Mouse (Mus musculus): ENCODE results near the gene Sord.
"Not testable (repeated sequence)": the region's sequence is repeated elsewhere in the genome, so short reads cannot be mapped to it uniquely, and the experiment has no call there.

Gene Sord

DNA sequence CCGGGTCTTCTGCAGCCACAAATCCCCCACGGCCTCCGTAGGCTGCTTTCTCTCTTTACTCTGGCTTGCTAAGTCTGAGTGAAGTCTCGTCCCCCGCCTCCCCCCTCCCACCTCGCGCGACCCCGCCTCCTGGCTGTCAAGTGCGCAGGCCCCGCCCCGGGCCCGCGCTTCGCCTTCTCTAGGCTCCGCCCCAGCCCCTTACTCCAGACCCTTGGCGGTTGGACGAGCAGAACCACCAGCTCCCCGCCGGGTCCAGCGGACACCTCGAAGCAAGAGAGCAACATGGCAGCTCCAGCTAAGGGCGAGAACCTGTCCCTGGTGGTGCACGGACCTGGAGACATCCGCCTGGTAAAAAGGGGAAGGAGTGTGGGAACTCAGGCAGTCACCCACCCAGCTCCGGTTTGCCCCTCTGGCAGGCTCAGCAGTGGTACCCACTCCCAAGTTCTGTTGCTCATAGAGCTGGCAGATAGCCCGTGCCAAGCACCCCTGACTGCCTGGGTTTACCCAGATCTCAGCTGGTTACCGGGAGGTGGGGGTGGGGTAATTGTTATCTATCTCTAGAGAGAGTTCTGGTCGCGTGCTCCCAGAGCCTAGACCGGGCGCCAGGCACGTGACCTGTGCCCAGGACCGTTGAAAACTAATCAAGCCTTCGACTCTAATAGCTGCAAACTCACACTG lies at the start of gene Sord:
TSS of gene Sord (plus strand) at position 139 of the 678 bp plus-strand sequence.
- DNase-seq (ENCODE audit: low read depth, low spot score): peak; percentile 85

GRCm38 (mm10) chr2:122185086-122185485 lies 49.5 kb upstream of the Sord start:
- no peak for DNase-seq (ENCODE audit: low read depth, low spot score)

- DNase-seq (ENCODE audit: low read depth, low spot score): no peak
Measured at GRCm38 (mm10) chr2:122186106-122186505, 48.4 kb upstream of the Sord start, which contains the start of the genes Patl2 and Terb2. Gene Patl2, minus strand, starts transcription at chr2:122186189. Gene Terb2, plus strand, starts transcription at chr2:122186272.

DNA sequence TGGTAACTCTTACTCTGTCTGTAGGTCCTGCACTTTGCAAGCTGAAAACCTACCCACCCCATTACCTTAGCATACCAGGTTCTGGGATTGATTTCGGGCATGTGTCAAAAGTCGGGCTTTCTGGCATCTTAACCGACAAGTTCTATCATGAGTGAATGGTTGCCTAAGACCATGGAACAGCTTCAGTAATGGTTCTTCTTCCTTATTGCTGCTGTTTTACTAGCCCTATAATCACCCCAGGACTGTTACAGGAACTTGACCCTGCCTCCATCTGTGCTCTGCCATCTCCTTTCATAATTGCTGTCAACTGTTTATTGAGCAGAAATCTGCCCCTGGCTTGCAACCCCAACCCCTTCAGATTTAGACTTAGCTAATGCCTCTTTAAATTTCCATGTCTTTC lies 47.8 kb upstream of the Sord start:
- DNase-seq (ENCODE audit: low read depth, low spot score): no peak

DNA sequence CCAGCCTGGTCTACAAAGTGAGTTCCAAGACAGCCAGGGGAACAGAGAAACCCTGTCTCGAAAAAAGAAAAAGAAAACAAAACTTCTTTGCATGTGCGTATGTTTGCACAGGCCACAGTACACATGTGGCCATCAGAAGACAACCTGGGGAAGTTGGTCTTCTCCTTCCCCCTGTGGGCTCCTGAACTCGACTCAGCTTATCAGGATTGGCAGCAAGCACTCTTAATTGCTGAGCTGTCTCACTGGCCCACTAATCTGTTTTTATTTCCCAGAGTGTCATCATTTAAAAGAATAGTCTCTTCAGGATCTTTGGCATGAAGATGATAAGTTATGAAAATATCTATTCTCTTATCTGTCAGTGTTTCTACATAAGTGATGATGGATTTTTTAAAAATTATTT lies 42.7 kb upstream of the Sord start:
- no peak for DNase-seq (ENCODE audit: low read depth, low spot score)

GRCm38 (mm10) chr2:122194509-122194929 lies 40.0 kb upstream of the Sord start:
- peak; percentile 74 for DNase-seq (ENCODE audit: low read depth, low spot score)

DNA sequence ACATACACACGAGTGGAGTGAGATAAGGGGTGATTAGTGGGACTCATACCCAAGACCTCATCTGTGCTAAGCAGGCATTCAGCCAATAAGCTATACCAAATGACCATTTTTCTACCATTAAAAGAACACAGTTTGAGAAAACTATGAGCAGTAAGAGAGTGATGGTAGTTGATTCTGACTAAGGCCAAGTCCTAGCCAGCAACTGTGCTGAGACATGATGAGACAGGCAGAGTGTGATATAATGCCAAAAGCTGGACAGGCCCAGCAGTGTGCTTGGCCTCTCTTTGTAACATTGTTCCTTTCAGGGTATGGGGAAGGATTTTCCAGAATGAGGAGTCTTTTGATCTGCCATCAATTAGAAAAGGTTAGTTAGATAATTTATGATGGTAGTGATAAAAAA lies 33.0 kb upstream of the Sord start:
- no peak for DNase-seq (ENCODE audit: low read depth, low spot score)

GRCm38 (mm10) chr2:122206440-122207107 lies 28.0 kb upstream of the Sord start:
- no peak for DNase-seq (ENCODE audit: low read depth, low spot score)

GRCm38 (mm10) chr2:122210534-122211228 lies 23.9 kb upstream of the Sord start:
- no peak for DNase-seq (ENCODE audit: low read depth, low spot score)

GRCm38 (mm10) chr2:122217075-122217474 lies 17.5 kb upstream of the Sord start:
- DNase-seq (ENCODE audit: low read depth, low spot score): not testable (repeated sequence)

DNA sequence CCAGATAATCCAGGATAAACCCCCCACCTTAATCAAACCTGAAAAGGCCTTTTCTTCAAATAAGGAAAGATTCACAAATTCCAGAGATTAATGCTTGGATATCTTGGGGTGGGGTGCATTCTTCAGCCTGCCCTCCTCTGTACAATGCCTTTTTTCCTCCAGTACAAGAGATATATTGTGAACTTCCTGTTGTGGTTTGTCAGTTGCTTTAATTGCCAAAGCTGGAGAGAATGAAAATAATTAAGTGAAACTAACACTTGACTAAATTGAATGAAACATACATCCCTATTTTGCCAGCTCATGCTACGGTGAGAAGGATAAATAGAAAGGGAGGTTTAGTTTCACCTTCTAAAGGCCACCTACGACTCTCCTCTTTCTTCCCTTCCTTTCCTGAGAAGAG lies 16.3 kb upstream of the Sord start:
- no peak for DNase-seq (ENCODE audit: low read depth, low spot score)

DNA sequence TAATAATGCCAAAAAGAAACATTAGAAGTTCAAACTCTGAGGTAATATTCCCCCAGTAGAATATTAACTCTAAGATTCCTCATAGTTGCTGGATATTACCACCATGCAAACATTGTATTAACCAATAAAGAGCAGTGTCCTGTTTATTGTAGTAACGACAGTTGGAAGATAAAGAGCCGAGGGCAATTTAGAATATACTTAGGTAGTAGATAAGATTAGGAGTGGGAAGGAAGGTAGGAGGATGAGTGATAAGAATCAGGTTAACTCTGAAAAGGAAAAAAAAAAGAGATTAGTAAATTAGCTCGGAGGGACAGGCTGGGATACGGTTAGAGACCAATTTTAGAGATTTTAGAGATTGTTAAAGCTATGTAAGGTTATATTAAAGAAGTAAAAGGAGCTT lies 13.2 kb upstream of the Sord start:
- DNase-seq (ENCODE audit: low read depth, low spot score): no peak

- DNase-seq (ENCODE audit: low read depth, low spot score): no peak
Measured at GRCm38 (mm10) chr2:122221798-122222197, 12.8 kb upstream of the Sord start.

- no peak for DNase-seq (ENCODE audit: low read depth, low spot score)
Measured at GRCm38 (mm10) chr2:122222272-122222671, 12.3 kb upstream of the Sord start.

- no peak for DNase-seq (ENCODE audit: low read depth, low spot score)
Measured at GRCm38 (mm10) chr2:122223654-122224053, 10.9 kb upstream of the Sord start.

DNA sequence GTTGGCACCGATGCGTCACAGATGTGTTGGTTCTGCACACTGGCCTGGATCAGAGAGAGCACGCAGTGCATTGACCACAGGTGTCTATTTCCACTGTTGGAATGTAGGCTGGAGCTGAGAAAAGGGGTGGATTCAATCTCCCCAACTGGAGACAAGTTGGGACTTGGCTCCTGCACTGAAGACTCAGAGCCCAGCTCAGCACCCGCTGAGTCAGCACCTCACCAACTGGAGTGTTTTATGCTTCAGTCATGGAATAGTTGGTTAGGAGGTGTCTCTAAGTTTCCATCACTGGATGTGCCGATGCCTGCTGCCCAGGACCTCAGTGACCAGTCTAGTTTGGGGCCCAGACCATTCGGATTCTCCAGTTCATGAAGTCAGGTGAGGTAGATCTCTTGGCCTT lies 4.2 kb upstream of the Sord start:
- no peak for DNase-seq (ENCODE audit: low read depth, low spot score)

DNA sequence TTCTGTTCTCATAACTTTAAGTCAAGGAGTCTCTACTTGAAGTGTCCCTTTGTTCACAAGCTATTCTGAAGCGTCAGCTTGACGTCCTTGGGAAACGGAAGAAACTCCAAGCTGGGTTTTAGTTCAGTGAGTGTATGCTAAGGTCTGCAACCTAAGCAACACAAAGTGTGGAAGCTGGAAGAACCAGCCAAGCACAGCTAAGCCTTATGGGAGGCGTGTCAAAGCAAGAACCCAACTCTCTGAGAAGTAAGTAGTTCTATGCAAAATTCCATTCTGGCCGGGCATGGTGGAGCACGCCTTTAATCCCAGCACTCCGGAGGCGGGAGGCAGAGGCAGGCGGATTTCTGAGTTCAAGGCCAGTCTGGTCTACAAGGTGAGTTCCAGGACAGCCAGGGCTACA lies 2.9 kb upstream of the Sord start:
- DNase-seq (ENCODE audit: low read depth, low spot score): no peak

- DNase-seq (ENCODE audit: low read depth, low spot score): no peak
Measured at GRCm38 (mm10) chr2:122233341-122233740, 1.2 kb upstream of the Sord start.

DNA sequence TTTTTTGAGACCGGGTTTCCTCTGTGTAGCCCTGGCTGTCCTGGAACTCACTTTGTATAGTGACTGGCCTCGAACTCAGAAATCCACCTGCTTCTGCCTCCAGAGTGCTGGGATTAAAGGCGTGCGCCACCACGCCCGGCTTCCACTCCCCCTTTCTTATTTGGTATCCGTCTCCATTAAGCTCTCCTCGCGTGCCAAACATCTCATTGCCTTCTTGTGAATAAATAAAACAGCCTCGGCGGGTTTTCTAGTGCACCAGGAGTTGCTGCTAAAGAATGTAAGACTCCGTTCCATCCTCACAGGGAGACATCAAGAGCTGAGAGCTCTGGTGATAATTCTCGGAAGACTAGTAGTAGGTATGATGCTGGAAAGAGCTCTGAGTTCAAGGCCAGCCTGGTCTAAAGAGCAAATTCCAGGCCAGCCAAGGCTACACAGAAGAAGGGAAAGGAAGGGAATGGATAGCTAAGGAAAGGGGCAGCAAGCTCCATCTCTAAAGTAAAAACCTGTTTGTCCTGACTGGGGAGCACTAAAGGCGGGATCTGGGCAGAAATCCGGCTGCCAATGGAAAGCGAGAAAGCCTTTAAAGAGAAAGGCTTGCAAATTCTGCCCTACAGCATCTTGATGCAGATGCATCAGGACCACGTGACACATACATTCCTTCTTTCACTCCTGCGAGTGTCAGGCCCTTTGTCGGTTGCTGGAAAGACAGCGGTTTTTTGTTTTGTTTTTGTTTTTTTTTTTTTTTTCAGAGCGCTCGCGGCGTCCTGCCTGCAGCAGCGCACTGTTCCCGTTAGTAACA lies 591 bp upstream of the Sord start:
- DNase-seq (ENCODE audit: low read depth, low spot score): peak; percentile 78

DNA sequence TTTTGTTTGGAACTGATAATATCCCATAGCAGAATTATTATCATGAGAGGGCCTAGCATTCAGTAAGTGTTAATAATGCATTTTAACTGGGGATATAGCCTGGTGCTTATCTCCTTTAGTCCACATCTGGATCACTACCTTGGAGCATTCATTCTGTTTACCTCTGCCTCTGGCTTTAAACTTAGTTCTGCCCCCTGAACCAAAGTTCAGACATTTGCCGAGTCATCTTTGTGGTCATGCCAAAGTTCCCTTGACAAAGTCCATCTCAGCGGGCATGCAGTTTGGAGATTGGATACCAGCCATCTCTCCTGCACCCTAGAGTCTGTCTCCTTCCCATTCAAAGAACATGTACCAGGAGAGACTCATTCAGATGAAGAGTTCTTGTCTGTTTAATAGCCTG lies 876 bp downstream of the Sord start:
- DNase-seq (ENCODE audit: low read depth, low spot score): no peak

GRCm38 (mm10) chr2:122236321-122236720 lies 1.8 kb downstream of the Sord start:
- no peak for DNase-seq (ENCODE audit: low read depth, low spot score)
